8 mouse cellular contexts compared by ENCODE assay signal in the genomic region with DNA sequence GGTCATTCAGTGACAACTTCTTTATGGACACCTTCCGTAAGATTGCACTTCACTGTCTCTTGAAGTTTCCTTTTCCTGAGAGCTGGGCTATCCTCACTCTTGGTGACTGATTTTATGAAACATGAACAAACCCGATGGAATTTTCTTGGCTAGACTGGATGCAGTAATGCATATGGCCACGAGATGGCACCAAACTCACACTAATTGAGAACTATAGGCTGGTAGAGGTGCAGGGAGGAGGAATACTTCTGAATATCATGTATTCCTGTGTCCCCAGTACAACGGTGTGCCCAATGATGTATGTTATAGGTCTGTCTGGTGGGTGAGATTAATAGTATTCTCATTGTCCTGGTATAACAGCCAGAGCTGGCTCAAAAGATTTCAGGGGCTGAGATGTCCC. TPM values are rescaled to one million over a fixed set of nuclear protein-coding genes. Genes with fewer than 3 reads are reported as not detected.
A peak's percentile ranks its signal among the peaks of the same experiment; 100 is the strongest.
DNase-seq lines count a peak whose midpoint lies in the region; ATAC-seq and TF ChIP-seq lines count a peak whose summit lies in the region.

No protein-coding gene starts in this region.

- peak; percentile 35 for DNase-seq in CD4-positive helper T cell, adult 2 months (ENCODE audit: low read depth, low spot score)
- peak; percentile 22 to 33 for DNase-seq in adrenal gland, postnatal 4 days (ENCODE audit: low spot score in 2 of 2)
- peak; percentile 55 for DNase-seq in embryonic facial prominence, embryonic 14.5 days (ENCODE audit: low spot score)
- DNase-seq in kidney, postnatal 0 days (ENCODE audit: low spot score), result peak; percentile 72
- peak; percentile 50 for DNase-seq in liver, adult 2 months (ENCODE audit: extremely low read depth, low read depth, low spot score)
- DNase-seq in natural killer cell, adult 2 months (ENCODE audit: low spot score in 2 of 2), result peak; percentile 9 to 35
- peak; percentile 39 for DNase-seq in testis, postnatal 14 days (ENCODE audit: low spot score)

- no peaks in the 10 kb centered on the region for H3K36me3 ChIP-seq in embryonic facial prominence, embryonic 14.5 days (ENCODE audit: control insufficient read depth, insufficient read depth, low read length)
- H3K36me3 ChIP-seq in heart, embryonic 14.5 days (ENCODE audit: control insufficient read depth, insufficient read depth, low read length), result no peaks in the 10 kb centered on the region
- H3K36me3 ChIP-seq in kidney, postnatal 0 days (ENCODE audit: insufficient read depth, low read length), result no peaks in the 10 kb centered on the region
- no peaks in the 10 kb centered on the region for H3K36me3 ChIP-seq in liver, adult 2 months (ENCODE audit: control insufficient read depth, insufficient read depth, low read length)

- TF ChIP-seq CTCF in kidney, postnatal 0 days (IDR thresholded peaks at IDR 0.05; ENCODE audit: low read depth), result peak; percentile 94
- TF ChIP-seq CTCF in liver, adult 2 months (IDR thresholded peaks at IDR 0.05; ENCODE audit: low read depth, low read length), result no peak

- no peaks in the 10 kb centered on the region for H3K4me1 ChIP-seq in embryonic facial prominence, embryonic 14.5 days (ENCODE audit: control insufficient read depth, insufficient read depth, low read length)
- H3K4me1 ChIP-seq in heart, embryonic 14.5 days (ENCODE audit: control insufficient read depth in 2 of 2, insufficient read depth in 2 of 2, low read length in 2 of 2), result no peaks in the 10 kb centered on the region
- no peaks in the 10 kb centered on the region for H3K4me1 ChIP-seq in kidney, postnatal 0 days (replicated peaks; ENCODE audit: insufficient read depth, low read length)
- peaks cover 5% of the 10 kb centered on the region for H3K4me1 ChIP-seq in liver, adult 2 months (ENCODE audit: control insufficient read depth, insufficient read depth, low read length)

- no peaks in the 10 kb centered on the region for H3K27me3 ChIP-seq in embryonic facial prominence, embryonic 14.5 days (replicated peaks; ENCODE audit: control insufficient read depth, insufficient read depth, low read length)
- no peaks in the 10 kb centered on the region for H3K27me3 ChIP-seq in heart, embryonic 14.5 days (ENCODE audit: control insufficient read depth, insufficient read depth, low read length)
- H3K27me3 ChIP-seq in kidney, postnatal 0 days (ENCODE audit: insufficient read depth, low read length), result no peaks in the 10 kb centered on the region
- H3K27me3 ChIP-seq in liver, adult 2 months (ENCODE audit: control insufficient read depth, insufficient read depth, low read length), result no peaks in the 10 kb centered on the region

- TF ChIP-seq POLR2A in liver, adult 2 months (IDR thresholded peaks at IDR 0.05; ENCODE audit: extremely low read depth, insufficient read depth, low read length), result no peak

- no peak overlapping the region for H3K27ac ChIP-seq in embryonic facial prominence, embryonic 14.5 days (replicated peaks; ENCODE audit: low read depth, low read length)
- H3K27ac ChIP-seq in heart, embryonic 14.5 days (replicated peaks in 1 of 2; ENCODE audit: control insufficient read depth in 1 of 2, insufficient read depth in 1 of 2, low read depth in 2 of 2, low read length in 2 of 2), result no peak overlapping the region
- no peak overlapping the region for H3K27ac ChIP-seq in kidney, postnatal 0 days
- H3K27ac ChIP-seq in liver, adult 2 months (replicated peaks; ENCODE audit: insufficient read depth, low read depth, low read length), result no peak overlapping the region

- H3K9ac ChIP-seq in embryonic facial prominence, embryonic 14.5 days (ENCODE audit: low read depth, low read length), result no peak overlapping the region
- no peak overlapping the region for H3K9ac ChIP-seq in heart, embryonic 14.5 days (ENCODE audit: low read length)
- no peak overlapping the region for H3K9ac ChIP-seq in kidney, postnatal 0 days (ENCODE audit: low read depth, low read length)
- H3K9ac ChIP-seq in liver, adult 2 months (ENCODE audit: low read depth, low read length), result no peak overlapping the region

- H3K4me2 ChIP-seq in embryonic facial prominence, embryonic 14.5 days (ENCODE audit: low read depth, low read length), result peak overlapping the region; percentile 1; the same call in 1 of the 2 replicates
- H3K4me2 ChIP-seq in heart, embryonic 14.5 days (ENCODE audit: low read length), result peak overlapping the region; percentile 58
- H3K4me2 ChIP-seq in kidney, postnatal 0 days (ENCODE audit: low read length), result peak overlapping the region; percentile 30; the same call in 1 of the 2 replicates

- 23% methylated on average over 4 of the region's 4 CpGs for WGBS in embryonic facial prominence, embryonic 14.5 days
- 15% methylated on average over 4 of the region's 4 CpGs for WGBS in heart, embryonic 14.5 days
- WGBS in kidney, postnatal 0 days, result 19% methylated on average over 4 of the region's 4 CpGs
- WGBS in liver, adult 2 months, result 12% methylated on average over 4 of the region's 4 CpGs

- H3K79me2 ChIP-seq in liver, adult 2 months (ENCODE audit: control insufficient read depth, insufficient read depth, low read length), result no peaks in the 10 kb centered on the region

- no peaks in the 10 kb centered on the region for H3K9me3 ChIP-seq in embryonic facial prominence, embryonic 14.5 days (ENCODE audit: control insufficient read depth, low read length)
- no peaks in the 10 kb centered on the region for H3K9me3 ChIP-seq in heart, embryonic 14.5 days (ENCODE audit: control insufficient read depth, low read length)
- H3K9me3 ChIP-seq in kidney, postnatal 0 days (replicated peaks; ENCODE audit: low read length), result no peaks in the 10 kb centered on the region

- H3K4me3 ChIP-seq in embryonic facial prominence, embryonic 14.5 days (ENCODE audit: low read depth, low read length), result no peak overlapping the region
- H3K4me3 ChIP-seq in heart, embryonic 14.5 days (ENCODE audit: control insufficient read depth in 1 of 2, insufficient read depth in 1 of 2, low read depth in 1 of 2, low read length in 2 of 2), result no peak overlapping the region
- H3K4me3 ChIP-seq in kidney, postnatal 0 days (replicated peaks; ENCODE audit: low read depth, low read length), result no peak overlapping the region
- peak overlapping the region; percentile 35; the same call in 1 of the 2 replicates for H3K4me3 ChIP-seq in liver, adult 2 months (ENCODE audit: insufficient read depth, low read depth, low read length)

- peak; percentile 79 for ATAC-seq in embryonic facial prominence, embryonic 14.5 days (ENCODE audit: low read depth)
- ATAC-seq in heart, embryonic 14.5 days (ENCODE audit: insufficient number of reproducible peaks, insufficient read depth, low FRiP score, low read depth), result no peak
- peak; percentile 75 for ATAC-seq in kidney, postnatal 0 days (replicated peaks; ENCODE audit: low FRiP score, low read depth)

RNA-seq across cellular contexts. Expression of gene Slc5a9, which starts 16.1 kb away (rescaled TPM):
- total RNA-seq in adrenal gland, postnatal 4 days (2021), result 1 to 10 TPM in 1 of 2 experiments, not detected in 1; 2.4 TPM
- 0.94 and 2.3 TPM in 2 replicates for polyA plus RNA-seq in embryonic facial prominence, embryonic 14.5 days (2014; fragmentation: Nextera tagmentation; extraction: Ambion mirVana)
- 0.14 TPM in 1 of 2 replicates, not detected in the other for polyA plus RNA-seq in heart, embryonic 14.5 days (2014; fragmentation: Nextera tagmentation; extraction: Ambion mirVana)
- 6.0 and 6.7 TPM in 2 replicates for polyA plus RNA-seq in kidney, postnatal 0 days (2015; fragmentation: Nextera tagmentation; extraction: Ambion mirVana)
- not detected in 2 replicates for total RNA-seq in liver, adult 2 months (2014; rRNA removed)
- not detected in 2 replicates for polyA plus RNA-seq in liver, adult 2 months (2012; rRNA removed)

RNA-seq across cellular contexts. Expression of gene Skint8, which starts 32.6 kb away (rescaled TPM):
- total RNA-seq in adrenal gland, postnatal 4 days (2021), result not detected
- polyA plus RNA-seq in embryonic facial prominence, embryonic 14.5 days (2014; fragmentation: Nextera tagmentation; extraction: Ambion mirVana), result 0.15 TPM in 1 of 2 replicates, not detected in the other
- polyA plus RNA-seq in heart, embryonic 14.5 days (2014; fragmentation: Nextera tagmentation; extraction: Ambion mirVana), result not detected in 2 replicates
- not detected in 2 replicates for polyA plus RNA-seq in kidney, postnatal 0 days (2015; fragmentation: Nextera tagmentation; extraction: Ambion mirVana)
- not detected in 2 replicates for total RNA-seq in liver, adult 2 months (2014; rRNA removed)
- not detected in 2 replicates for polyA plus RNA-seq in liver, adult 2 months (2012; rRNA removed)

Comparison
In these comparisons a context has a peak if more than half of its experiments do, and no peak if none do; other contexts are left out.
1. DNase-seq: peak in every context shown above with its lines; median percentile 72 in kidney, postnatal 0 days; 55 in embryonic facial prominence, embryonic 14.5 days; 50 in liver, adult 2 months; 39 in testis, postnatal 14 days; 35 in CD4-positive helper T cell, adult 2 months; 28 in adrenal gland, postnatal 4 days; 22 in natural killer cell, adult 2 months.
2. H3K4me2 ChIP-seq: peak in every context shown above with its lines; median percentile 58 in heart, embryonic 14.5 days; 30 in kidney, postnatal 0 days; 1 in embryonic facial prominence, embryonic 14.5 days.